Mouse (Mus musculus): ENCODE measurements at regions not wholly inside any gene's neighbourhood (a gene's known extent, or its start where the extent isn't known, plus 50 kb on each side); places are given as distances from the start of the nearest gene placed in this dataset.

DNA sequence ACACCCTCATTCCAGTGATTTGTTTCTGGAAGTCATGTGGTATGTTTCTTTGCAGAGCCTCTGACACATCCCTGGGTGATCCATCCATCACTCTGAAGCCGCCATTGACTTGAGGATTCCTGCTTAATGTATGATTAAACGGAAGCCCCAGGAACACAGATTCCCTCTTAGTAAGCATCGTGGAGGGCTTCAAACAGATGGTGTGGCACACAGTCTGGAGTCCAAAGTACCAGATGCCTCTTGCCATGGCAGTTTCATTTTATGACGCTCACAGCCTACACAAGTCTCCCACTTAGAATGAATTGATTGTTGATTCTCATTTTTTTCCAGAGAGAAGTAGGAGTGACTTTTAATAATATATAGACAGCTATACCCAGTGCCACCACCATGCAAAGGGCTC lies 668.3 kb downstream of the Tmem132b start:
- TF ChIP-seq EP300 (IDR thresholded peaks at IDR 0.05; ENCODE audit: insufficient read depth, low read depth, low read length) (no peak), POLR2A (IDR thresholded peaks at IDR 0.05; ENCODE audit: insufficient read depth, low read depth, low read length) (no peak)

Data from heart, adult 2 months (tissue).